Mouse (Mus musculus) urinary bladder, postnatal 4 days (tissue): ENCODE measurements at regions not wholly inside any gene's neighbourhood (a gene's known extent, or its start where the extent isn't known, plus 50 kb on each side); places are given as distances from the start of the nearest gene placed in this dataset.
A peak's percentile ranks its signal among the peaks of the same experiment; 100 is the strongest.

ENCODE experiments used
- DNase-seq, 2 experiments: peaks; one replicate each; pipeline ENCODE4 v3.0.0; 2021 to 2022; ENCODE audit warnings: low spot score in 2 of 2

GRCm38 (mm10) chr9:14174324-14175040 lies 100.4 kb upstream of the Sesn3 start:
- no peak for DNase-seq

DNA sequence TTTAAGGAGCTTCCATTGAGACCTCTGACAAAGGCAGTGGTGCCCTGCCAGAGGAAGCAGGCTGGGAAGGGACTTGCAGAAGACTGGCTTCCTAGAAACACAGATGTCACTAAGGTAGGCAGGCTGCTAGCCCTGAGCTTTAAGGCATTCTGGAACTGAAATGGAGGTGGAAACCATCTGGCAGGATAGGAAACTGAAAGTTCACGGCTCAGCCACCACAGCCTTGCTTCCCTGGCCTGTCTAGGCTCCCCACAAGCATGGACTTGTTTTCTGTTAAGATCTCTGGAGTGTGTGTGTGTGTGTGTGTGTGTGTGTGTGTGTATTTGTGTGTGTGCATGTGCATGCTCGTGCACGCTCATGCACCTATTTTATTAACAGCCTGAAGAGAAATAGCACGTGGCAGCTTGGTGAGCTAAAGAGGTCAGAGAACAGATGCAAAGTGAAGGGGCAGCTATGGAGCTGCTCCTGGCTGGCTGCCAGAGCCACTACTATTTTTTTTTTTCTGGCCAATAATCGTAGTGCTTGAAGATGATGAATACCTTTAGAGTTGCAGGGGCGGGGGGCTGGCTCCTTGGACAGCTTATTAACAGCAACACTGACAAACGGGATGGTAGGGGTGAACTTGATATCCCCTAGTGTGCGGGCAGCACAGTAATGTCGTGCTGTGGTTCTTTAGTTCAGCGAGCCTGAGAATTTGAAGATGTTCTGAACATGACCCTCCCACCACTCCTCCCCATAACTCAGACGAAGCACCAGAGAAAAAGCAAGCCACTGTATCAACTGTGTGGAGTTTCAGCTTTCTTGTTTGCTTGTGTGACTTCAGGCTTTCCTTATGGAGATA lies 99.6 kb upstream of the Sesn3 start:
- peak in 1 of 2 experiments; percentile 32 for DNase-seq

- no peak for DNase-seq
Measured at GRCm38 (mm10) chr9:14179777-14180176, 95.1 kb upstream of the Sesn3 start.

DNA sequence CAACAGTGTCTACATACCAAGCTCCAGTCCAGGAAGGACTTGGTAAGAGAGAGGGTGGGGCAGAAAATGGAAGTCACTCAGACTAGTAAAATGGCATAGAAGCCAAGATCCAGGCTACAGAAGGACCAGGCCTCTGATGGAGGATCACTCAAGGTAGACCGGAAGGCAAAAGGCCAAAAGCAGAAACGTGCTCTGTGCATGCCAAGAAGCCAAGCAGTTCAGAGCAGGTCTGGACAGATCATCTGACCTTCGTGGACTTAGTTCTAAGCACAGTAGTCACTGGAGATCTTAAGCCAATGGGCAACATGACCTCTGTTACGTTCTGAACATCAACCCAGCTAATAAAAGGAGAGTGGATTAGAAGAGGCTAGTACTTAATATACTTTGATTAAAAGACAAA lies 90.6 kb upstream of the Sesn3 start:
- no peak for DNase-seq

GRCm38 (mm10) chr9:14185681-14186080 lies 89.2 kb upstream of the Sesn3 start:
- no peak for DNase-seq

DNA sequence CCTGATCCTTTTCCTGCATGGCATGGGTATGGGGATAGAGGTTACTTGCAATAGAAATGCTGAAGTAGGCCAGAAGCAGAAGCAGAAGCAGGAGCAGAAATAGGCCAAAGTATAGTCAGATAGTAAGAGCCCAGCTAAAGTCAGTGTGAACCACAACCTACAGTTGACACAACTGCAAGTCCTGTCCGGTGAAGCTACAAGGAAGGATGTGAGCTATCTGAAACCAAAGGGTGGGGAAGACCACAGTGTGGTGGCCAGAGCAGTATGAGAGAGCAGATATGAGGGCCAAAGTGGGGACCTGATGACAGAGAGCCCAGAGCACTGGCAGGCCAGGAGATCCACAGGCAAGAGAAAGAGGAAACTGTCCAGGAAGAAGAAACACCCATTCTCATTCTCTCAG lies 87.1 kb upstream of the Sesn3 start:
- no peak for DNase-seq

DNA sequence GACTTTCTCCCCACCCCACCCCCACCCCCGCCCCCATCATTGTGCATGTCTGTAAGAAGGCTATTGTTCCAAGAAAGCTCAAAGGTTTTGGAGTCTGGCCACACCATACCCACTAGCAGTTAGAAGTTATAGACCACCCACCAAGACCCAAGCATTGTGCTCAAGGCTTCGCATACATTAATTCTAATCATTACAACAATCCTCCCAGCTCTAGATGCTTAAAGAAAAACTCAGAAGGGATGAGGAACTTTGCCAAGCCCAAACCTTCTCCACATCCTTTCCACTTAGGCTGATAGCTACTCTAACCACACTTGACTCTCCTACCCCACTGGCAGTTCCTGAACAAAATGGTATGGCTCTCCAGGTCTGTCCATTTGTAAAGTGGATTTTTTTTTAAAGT lies 86.4 kb upstream of the Sesn3 start:
- DNase-seq: no peak

GRCm38 (mm10) chr9:14190660-14191059 lies 84.2 kb upstream of the Sesn3 start:
- no peak for DNase-seq

- no peak for DNase-seq
Measured at GRCm38 (mm10) chr9:14194748-14195147, 80.1 kb upstream of the Sesn3 start.

DNA sequence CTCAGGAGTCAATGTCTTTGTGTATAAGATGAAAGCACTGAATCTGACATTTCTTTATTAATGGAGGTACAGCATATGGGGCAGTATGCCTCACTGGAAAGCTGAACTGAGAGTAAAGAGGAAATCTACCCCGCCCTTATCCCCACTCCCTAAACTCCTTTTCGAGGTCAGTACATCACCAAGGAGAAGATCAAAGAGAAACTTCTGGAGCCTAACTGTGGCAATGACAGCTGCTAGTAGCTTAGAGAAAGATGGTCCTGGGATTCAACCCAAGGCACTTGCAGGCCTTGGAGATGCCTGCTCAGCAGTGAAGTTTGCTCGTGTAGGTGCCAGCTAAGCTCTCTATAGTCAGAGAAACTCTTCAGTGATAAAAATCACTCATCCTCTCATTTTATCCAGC lies 75.8 kb upstream of the Sesn3 start:
- no peak for DNase-seq

GRCm38 (mm10) chr9:14199983-14200700 lies 74.7 kb upstream of the Sesn3 start:
- DNase-seq: no peak

DNA sequence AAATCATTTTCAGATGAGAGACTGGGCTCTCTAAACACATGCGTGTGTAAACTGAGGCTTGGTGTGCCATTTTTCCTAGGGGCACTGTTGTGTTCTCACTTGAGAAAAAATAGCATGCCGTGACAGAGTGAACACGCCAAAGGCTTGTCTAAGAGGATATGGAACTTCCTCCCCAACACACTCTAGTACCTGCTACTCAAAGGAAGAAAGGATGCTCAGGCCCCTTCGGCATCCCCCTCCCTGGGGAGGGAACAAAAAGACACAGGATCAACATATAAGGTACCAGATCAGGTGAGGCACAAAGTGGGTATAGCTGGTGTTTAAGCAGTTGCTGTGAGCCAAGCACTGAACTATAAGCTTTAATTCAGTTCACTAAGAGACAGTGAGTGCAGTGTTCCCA lies 74.0 kb upstream of the Sesn3 start:
- no peak for DNase-seq

- DNase-seq: peak; percentile 51 to 71
Measured at GRCm38 (mm10) chr9:14202551-14203306, 72.1 kb upstream of the Sesn3 start.

GRCm38 (mm10) chr9:14203307-14203695 lies 71.6 kb upstream of the Sesn3 start:
- peak in 1 of 2 experiments; percentile 44 for DNase-seq

- DNase-seq: no peak
Measured at GRCm38 (mm10) chr9:14203768-14204416, 71.0 kb upstream of the Sesn3 start.

DNA sequence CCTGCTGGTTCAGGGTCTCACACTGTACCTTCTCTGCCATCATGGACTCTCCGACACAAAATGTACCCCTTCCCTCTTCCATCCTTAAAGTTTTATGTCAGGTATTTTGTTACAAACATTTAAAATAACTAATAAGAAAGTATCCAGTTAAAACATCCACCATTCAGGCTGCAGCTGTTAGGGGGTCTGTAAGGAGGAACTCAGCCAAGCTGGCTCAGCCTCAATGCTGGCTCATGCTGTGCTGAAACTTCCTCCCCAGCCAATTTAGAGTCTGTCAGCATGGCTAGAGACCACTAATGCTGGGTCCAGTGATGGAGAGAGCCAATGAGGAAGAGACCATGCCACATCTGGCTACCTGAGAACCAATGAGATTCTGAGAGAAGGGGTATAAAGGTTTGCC lies 70.0 kb upstream of the Sesn3 start:
- no peak for DNase-seq

- DNase-seq: no peak
Measured at GRCm38 (mm10) chr9:14206838-14207560, 67.9 kb upstream of the Sesn3 start.

GRCm38 (mm10) chr9:14207561-14207936 lies 67.3 kb upstream of the Sesn3 start:
- no peak for DNase-seq

GRCm38 (mm10) chr9:14213283-14213682 lies 61.6 kb upstream of the Sesn3 start:
- DNase-seq: no peak

- DNase-seq: no peak
Measured at GRCm38 (mm10) chr9:14215171-14215782, 59.6 kb upstream of the Sesn3 start.
